Mouse (Mus musculus): ENCODE data around the gene Frs2.

Frs2 gene

GRCm38 (mm10) chr10:117148361-117149003, at the start of gene Frs2:
Frs2 (minus strand) TSS chr10:117148534.
- peak; percentile 97 for DNase-seq (ENCODE audit: low read depth, low spot score)

- no peak for DNase-seq (ENCODE audit: low read depth, low spot score)
Observed at GRCm38 (mm10) chr10:117196696-117197095, 48.4 kb upstream of the Frs2 start.

GRCm38 (mm10) chr10:117195748-117196147, 47.4 kb upstream of the Frs2 start:
- no peak for DNase-seq (ENCODE audit: low read depth, low spot score)

- no peak for DNase-seq (ENCODE audit: low read depth, low spot score)
Observed at GRCm38 (mm10) chr10:117195005-117195404, 46.7 kb upstream of the Frs2 start.

GRCm38 (mm10) chr10:117193364-117193763, 45.0 kb upstream of the Frs2 start:
- no peak for DNase-seq (ENCODE audit: low read depth, low spot score)

DNA sequence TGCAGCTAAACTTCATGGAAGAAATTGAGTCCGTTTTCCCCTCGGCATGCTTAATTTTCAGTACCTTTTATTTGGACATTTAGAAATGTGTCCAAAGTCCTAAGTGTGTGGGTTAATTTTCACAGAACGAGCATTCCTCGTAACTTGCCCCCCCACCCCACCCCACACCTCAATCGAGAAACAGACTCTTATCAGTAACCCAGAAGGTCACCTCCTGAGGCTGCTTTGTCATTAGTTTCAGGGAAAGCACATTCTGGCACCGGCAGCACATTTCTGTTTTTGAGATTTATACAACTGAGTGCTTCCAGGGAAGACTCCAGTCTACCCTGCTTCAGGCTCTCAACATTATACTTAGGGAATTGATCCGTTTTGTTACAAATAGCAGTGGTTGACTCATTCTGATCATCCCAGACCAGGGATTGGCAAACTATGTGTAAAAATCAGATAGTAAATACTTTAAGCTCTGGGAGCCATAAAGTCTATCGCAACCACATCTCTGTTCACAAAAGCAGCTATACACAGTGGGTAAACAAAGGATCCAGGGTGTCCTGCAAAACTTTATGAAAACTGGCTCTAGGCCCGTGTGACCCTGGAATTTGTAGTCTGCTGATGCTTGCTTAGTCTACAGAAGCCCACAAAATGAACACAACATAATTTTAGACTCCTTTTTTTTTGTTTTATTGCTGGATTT, 37.2 kb upstream of the Frs2 start:
- DNase-seq (ENCODE audit: low read depth, low spot score) = no peak

GRCm38 (mm10) chr10:117181098-117181497, 32.8 kb upstream of the Frs2 start:
- DNase-seq (ENCODE audit: low read depth, low spot score) = no peak

GRCm38 (mm10) chr10:117174645-117175044, 26.3 kb upstream of the Frs2 start:
- peak; percentile 28 for DNase-seq (ENCODE audit: low read depth, low spot score)

- DNase-seq (ENCODE audit: low read depth, low spot score) = no peak
Observed at GRCm38 (mm10) chr10:117173566-117174438, 25.5 kb upstream of the Frs2 start.

DNA sequence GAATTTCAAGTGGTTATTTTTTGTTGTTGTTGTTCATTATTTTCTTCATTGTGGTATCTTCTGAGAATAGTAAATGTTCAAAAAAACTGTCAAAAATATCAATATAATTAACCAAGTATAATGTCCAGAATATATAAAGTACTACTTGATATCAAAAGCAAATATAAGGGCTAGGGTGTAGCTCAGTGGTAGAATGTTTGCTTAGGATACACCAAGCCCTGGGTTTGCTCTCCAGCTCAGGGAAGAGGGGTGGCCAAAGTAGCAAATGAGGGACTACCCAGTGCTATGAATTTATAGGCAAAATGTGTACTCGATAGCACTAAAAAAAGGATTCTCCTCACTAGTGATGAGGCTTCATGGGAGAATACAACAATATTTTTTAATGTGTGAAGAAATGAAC, 24.8 kb upstream of the Frs2 start:
- DNase-seq (ENCODE audit: low read depth, low spot score) = no peak

- no peak for DNase-seq (ENCODE audit: low read depth, low spot score)
Observed at GRCm38 (mm10) chr10:117172069-117172468, 23.7 kb upstream of the Frs2 start.

GRCm38 (mm10) chr10:117166785-117167425, 18.6 kb upstream of the Frs2 start:
- no peak for DNase-seq (ENCODE audit: low read depth, low spot score)

- DNase-seq (ENCODE audit: low read depth, low spot score) = peak; percentile 70
Observed at GRCm38 (mm10) chr10:117162662-117163061, 14.3 kb upstream of the Frs2 start.

- DNase-seq (ENCODE audit: low read depth, low spot score) = no peak
Observed at GRCm38 (mm10) chr10:117160099-117160498, 11.8 kb upstream of the Frs2 start.

GRCm38 (mm10) chr10:117152247-117152646, 3.9 kb upstream of the Frs2 start:
- no peak for DNase-seq (ENCODE audit: low read depth, low spot score)

DNA sequence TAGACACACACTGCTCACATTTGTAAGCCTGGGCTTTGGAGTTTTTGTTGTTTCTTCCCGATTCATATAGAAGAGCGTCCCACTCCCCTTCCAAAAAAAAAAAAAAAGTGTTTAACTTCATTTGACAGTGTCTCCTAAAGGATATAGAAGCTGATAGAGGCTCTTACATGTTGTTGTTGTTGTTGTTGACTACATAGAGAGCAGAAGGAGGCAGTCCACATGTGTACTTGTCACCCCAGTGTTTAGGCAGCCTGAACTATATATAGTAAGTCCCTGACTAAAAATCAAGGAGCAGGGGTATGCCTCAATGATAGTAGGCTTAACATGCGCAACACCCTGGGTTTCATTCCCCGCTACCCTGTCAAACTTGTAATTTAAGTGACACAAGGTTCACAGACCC, 3.3 kb upstream of the Frs2 start:
- no peak for DNase-seq (ENCODE audit: low read depth, low spot score)

DNA sequence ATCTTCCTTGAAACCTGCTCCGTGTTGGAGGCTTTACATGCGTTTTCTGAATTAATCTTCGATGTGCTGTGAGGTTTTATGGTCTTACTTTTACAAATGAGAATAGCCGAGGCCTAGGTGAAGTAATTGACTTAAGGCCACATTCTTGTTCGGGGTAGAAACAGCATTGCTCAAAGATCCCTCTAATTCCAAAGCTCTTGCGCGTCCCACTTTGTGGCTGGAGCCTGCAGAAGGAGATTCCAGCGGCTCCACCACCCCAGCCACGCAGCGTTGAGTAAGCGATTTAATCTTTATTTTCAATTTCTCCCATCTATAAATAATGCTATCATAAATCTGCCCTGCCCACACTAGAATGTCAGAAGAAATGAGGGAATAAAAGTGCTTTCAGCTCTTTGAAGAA, 2.9 kb upstream of the Frs2 start:
- DNase-seq (ENCODE audit: low read depth, low spot score) = no peak

GRCm38 (mm10) chr10:117150764-117151163, 2.4 kb upstream of the Frs2 start:
- DNase-seq (ENCODE audit: low read depth, low spot score) = no peak

DNA sequence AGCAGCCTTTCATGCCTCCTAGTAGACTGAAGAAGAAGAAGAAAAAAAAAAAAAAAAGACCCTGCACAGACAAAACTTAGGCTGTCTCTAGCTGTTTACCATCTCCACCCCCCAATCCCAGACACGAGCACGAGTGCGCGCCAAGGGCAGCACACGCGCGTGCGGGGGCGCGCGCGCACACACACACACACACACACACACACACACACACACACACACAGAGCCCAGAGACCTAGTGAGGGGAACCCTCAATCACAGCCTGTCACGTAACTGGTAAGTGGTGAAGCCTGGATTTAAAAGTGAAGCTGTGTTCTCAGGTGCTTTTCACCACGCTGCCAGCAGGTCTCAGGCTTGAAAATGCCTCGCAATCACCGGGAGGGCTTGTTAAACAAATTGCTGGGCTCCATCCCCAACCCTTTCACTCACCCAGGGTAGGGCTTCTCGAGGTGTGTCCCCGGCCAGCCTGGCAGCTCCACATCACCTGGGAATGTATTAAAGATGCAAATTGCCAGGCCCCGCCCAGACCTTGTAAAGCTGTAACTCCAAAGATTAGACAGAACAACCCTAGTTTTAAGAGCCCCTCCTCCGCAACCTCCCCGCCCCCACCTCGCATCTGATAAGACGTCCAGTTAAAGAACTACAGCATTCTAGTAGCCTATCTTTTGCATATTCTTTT, 1.7 kb upstream of the Frs2 start:
- peak; percentile 67 for DNase-seq (ENCODE audit: low read depth, low spot score)

DNA sequence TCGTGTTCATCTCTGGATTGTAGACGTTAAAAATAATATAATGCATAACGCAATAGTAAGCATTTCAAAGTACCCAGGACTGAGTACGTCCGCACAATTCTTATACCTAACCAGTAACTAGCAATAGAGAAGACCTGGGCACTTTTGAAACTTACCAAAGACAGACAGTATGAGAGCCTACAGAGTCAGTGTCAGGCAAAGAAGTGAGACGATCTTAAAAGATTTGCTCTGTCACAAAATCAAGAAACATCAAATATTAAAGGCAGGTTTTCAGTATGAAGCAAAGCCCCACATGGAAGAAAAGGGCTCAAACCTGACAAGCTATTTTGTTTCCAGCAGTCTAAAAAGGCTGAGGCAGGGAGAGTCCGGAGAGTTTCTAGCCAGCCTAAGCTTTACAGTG, 907 bp upstream of the Frs2 start:
- DNase-seq (ENCODE audit: low read depth, low spot score) = no peak
